Comparison of ENCODE assay signal across 9 mouse cellular contexts in genomic region chr9:41122390-41123110, GRCm38 (mm10). TPM values are rescaled to one million over a fixed set of nuclear protein-coding genes. Genes with fewer than 3 reads are reported as not detected.
DNase-seq lines count a peak whose midpoint lies in the region; ATAC-seq and TF ChIP-seq lines count a peak whose summit lies in the region.
"Had no signal": no experiment of that assay in that cellular context is flagged by ENCODE, and none has a peak within 500 bp of the region (broad histone marks: within the 10 kb centered on the region; RNA-seq: fewer than 3 reads in every experiment).

No protein-coding gene starts in this region.

- 79% methylated on average over 11 of the region's 11 CpGs for WGBS in liver, embryonic 11.5 days

- H3K27me3 ChIP-seq in liver, embryonic 11.5 days (replicated peaks; ENCODE audit: control insufficient read depth, insufficient read depth, low read length), result no peaks in the 10 kb centered on the region
- H3K27me3 ChIP-seq: hindbrain, embryonic 15.5 days had no signal

- no peaks in the 10 kb centered on the region for H3K36me3 ChIP-seq in liver, embryonic 11.5 days (ENCODE audit: control insufficient read depth, insufficient read depth, low read length)
- H3K36me3 ChIP-seq: hindbrain, embryonic 15.5 days had no signal

- TF ChIP-seq CTCF in cortical plate, adult 2 months (IDR thresholded peaks at IDR 0.05; ENCODE audit: extremely low read depth, insufficient read depth, low read length), result no peak

- peaks cover 11% of the 10 kb centered on the region for H3K4me1 ChIP-seq in cortical plate, adult 2 months (ENCODE audit: control insufficient read depth, insufficient read depth, low read length)
- peaks cover 18% of the 10 kb centered on the region for H3K4me1 ChIP-seq in liver, embryonic 11.5 days (replicated peaks; ENCODE audit: control insufficient read depth, insufficient read depth, low read length)

- TF ChIP-seq POLR2A in cortical plate, adult 2 months (IDR thresholded peaks at IDR 0.05; ENCODE audit: extremely low read depth, insufficient read depth, low read length), result no peak

- DNase-seq in layer of hippocampus, adult 11-12 months (ENCODE audit: low spot score), result peak; percentile 48
- DNase-seq in layer of hippocampus, adult 8-10 months (ENCODE audit: low spot score in 2 of 2), result no peak
- peak; percentile 46 to 65 for DNase-seq in adrenal gland, postnatal 36 days
- DNase-seq in kidney, postnatal 14 days, result peak; percentile 70
- DNase-seq in thymus, postnatal 14 days, result no peak
- no peak for DNase-seq in ovary, postnatal 14 days (ENCODE audit: low spot score)
- DNase-seq in liver, embryonic 11.5 days (ENCODE audit: low spot score), result no peak

- no peak overlapping the region for H3K4me2 ChIP-seq in liver, embryonic 11.5 days
- H3K4me2 ChIP-seq: hindbrain, embryonic 15.5 days had no signal

- 0 out of 2 replicates have a peak overlapping the region, but pooled peaks have one; percentile 21 for H3K27ac ChIP-seq in cortical plate, adult 2 months (ENCODE audit: insufficient read depth, low read length)
- no peak overlapping the region for H3K27ac ChIP-seq in liver, embryonic 11.5 days (ENCODE audit: low read depth, low read length)
- H3K27ac ChIP-seq: hindbrain, embryonic 15.5 days had no signal

- no peak for ATAC-seq in liver, embryonic 11.5 days (replicated peaks; ENCODE audit: low FRiP score)

- no peak overlapping the region for H3K4me3 ChIP-seq in cortical plate, adult 2 months (ENCODE audit: insufficient read depth, low read length)
- no peak overlapping the region for H3K4me3 ChIP-seq in liver, embryonic 11.5 days (ENCODE audit: low read depth, low read length)
- H3K4me3 ChIP-seq: hindbrain, embryonic 15.5 days had no signal

- H3K9me3 ChIP-seq in liver, embryonic 11.5 days (ENCODE audit: control insufficient read depth, low read length), result no peaks in the 10 kb centered on the region
- H3K9me3 ChIP-seq: hindbrain, embryonic 15.5 days had no signal

- H3K9ac ChIP-seq in liver, embryonic 11.5 days (ENCODE audit: low read depth, low read length), result no peak overlapping the region
- H3K9ac ChIP-seq: hindbrain, embryonic 15.5 days had no signal

RNA-seq across cellular contexts. Expression of gene Ubash3b, which starts 38.9 kb away (rescaled TPM):
- 10 to 100 TPM; 26.1 to 30.8 (median 29.7) TPM for total RNA-seq in layer of hippocampus, adult 8-10 months (2022)
- 1 to 10 TPM; 1.8 to 2.3 TPM for total RNA-seq in adrenal gland, postnatal 36 days (2021)
- polyA plus RNA-seq in cortical plate, adult 2 months (2012; rRNA removed), result 11.6 and 12.1 TPM in 2 replicates
- polyA plus RNA-seq in liver, embryonic 11.5 days (2014; fragmentation: Nextera tagmentation; extraction: Ambion mirVana), result 13.4 and 18.1 TPM in 2 replicates

Comparison
In these comparisons a context has a peak if more than half of its experiments do, and no peak if none do; other contexts are left out.
1. DNase-seq: peak in layer of hippocampus, adult 11-12 months (single experiment), adrenal gland, postnatal 36 days (2 of 2) and kidney, postnatal 14 days (single experiment); none in layer of hippocampus, adult 8-10 months (0 of 2), thymus, postnatal 14 days (single experiment), ovary, postnatal 14 days (single experiment) and liver, embryonic 11.5 days (single experiment).
2. RNA of gene Ubash3b, which starts 38.9 kb away (total RNA-seq): 26.1 to 30.8 TPM in layer of hippocampus, adult 8-10 months; 1.8 to 2.3 TPM in adrenal gland, postnatal 36 days; every median in the first group is over 4 times any median in the second.